Mouse (Mus musculus) liver, embryonic 15.5 days (tissue): ENCODE results near the gene Loxl3. TPM values are rescaled to one million over a fixed set of nuclear protein-coding genes. Genes with fewer than 3 reads are reported as not detected.

Experiments
- ATAC-seq: fragments of 200-750 bp; cut with Nextera tagmentation; 2 replicates; pipeline ENCODE4 v1.8.0; 2017; ENCODE audit warnings: moderate number of reproducible peaks, mild to moderate bottlenecking, moderate library complexity; ENCODE audit not compliant: insufficient read depth
- H3K27ac ChIP-seq: fragments of 300-500 bp; sonication (generic); replicated peaks from 2 replicates; pipeline ENCODE4 v1.5.1; 2015; ENCODE audit warnings: mild to moderate bottlenecking, inconsistent platforms
- H3K27me3 ChIP-seq: fragments of 300-500 bp; sonication (generic); 2 replicates; pipeline ENCODE4 v1.6.1; 2015; ENCODE audit warnings: mild to moderate bottlenecking, inconsistent platforms
- H3K36me3 ChIP-seq: fragments of 300-500 bp; sonication (generic); replicated peaks from 2 replicates; pipeline ENCODE4 v1.6.1; 2015; ENCODE audit warnings: moderate library complexity, mild to moderate bottlenecking, inconsistent platforms
- H3K4me1 ChIP-seq: fragments of 300-500 bp; sonication (generic); replicated peaks from 2 replicates; pipeline ENCODE4 v1.6.1; 2015; ENCODE audit warnings: inconsistent platforms
- H3K4me2 ChIP-seq: fragments of 300-500 bp; sonication (generic); 2 replicates; pipeline ENCODE4 v1.6.1; 2015; ENCODE audit warnings: moderate library complexity, mild to moderate bottlenecking, inconsistent platforms
- H3K4me3 ChIP-seq: fragments of 300-500 bp; sonication (generic); replicated peaks from 2 replicates; pipeline ENCODE4 v1.5.1; 2015; ENCODE audit warnings: mild to moderate bottlenecking, inconsistent platforms
- H3K9ac ChIP-seq: fragments of 300-500 bp; sonication (generic); 2 replicates; pipeline ENCODE4 v1.6.1; 2015; ENCODE audit warnings: moderate library complexity, mild to moderate bottlenecking, inconsistent platforms
- H3K9me3 ChIP-seq: fragments of 300-500 bp; sonication (generic); replicated peaks from 2 replicates; pipeline ENCODE4 v1.6.1; 2016; ENCODE audit warnings: inconsistent platforms
- WGBS: fragments of 180-500 bp; shearing (Covaris S2); methylation state at CpG from one replicate; pipeline ENCODE4 v1.1.7; 2015; ENCODE audit warnings: mixed read lengths; ENCODE audit not compliant: insufficient replicate concordance; 5-methylcytosine and 5-hydroxymethylcytosine counted together
- polyA plus RNA-seq: library from polyadenylated mRNA; unstranded; fragments of >200 nt; fragmentation: Nextera tagmentation; extraction: Ambion mirVana; gene quantifications from 2 replicates; pipeline ENCODE4 v1.2.1, GENCODE M21; 2015

The Loxl3 gene
- polyA plus RNA-seq, 1 experiment from 2014 or later, result 2.1 TPM

- H3K27ac ChIP-seq, result no peak overlapping the region
- no peak for ATAC-seq
- peaks cover 73% of the 10 kb centered on the region for H3K4me1 ChIP-seq
- H3K4me3 ChIP-seq, result peak overlapping the region; percentile 7; the same call in 1 of the 2 replicates
- 83% methylated on average over 7 of the region's 7 CpGs for WGBS
- H3K4me2 ChIP-seq, result 0 out of 2 replicates have a peak overlapping the region, but pooled peaks have one; percentile 83
- peaks cover 38% of the 10 kb centered on the region for H3K27me3 ChIP-seq
- no peak overlapping the region for H3K9ac ChIP-seq
- no peaks in the 10 kb centered on the region for H3K9me3 ChIP-seq
- peaks cover 30% of the 10 kb centered on the region for H3K36me3 ChIP-seq
These were observed 2.9 kb upstream of the Loxl3 start for GRCm38 (mm10) chr6:83031111-83031510.

DNA sequence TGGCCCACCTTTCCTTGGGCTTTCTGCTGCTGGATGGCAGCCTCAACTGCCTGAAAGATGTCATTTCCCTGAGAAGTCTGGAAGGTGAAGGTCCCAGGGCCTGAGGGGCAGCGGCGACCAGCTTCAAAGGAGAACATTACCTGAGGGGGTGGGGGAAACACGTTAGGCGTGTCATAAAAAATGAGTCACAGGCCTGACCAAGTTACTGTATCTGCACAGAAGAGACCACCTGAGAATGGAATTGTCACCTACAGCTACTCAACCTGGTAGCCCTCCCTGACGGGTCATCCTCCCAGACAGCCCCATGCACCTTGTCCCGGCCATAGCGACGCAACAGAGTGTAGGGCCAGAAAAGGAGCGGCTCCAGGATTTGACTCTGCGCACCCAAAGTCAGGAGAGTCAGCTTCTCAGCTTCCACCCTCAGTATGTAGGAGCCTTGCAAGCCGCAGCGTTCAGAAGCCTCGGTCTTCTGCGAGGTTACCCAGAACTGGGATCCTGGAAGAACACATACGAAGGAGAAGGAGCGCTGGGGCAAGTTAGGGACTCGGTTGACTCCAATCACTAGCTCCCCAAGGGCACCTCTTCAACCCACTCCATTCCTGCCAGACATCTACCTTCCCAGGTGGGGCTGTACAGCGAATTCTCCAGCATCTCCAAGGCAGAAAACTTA is 1.9 kb upstream of the Loxl3 start:
- Histone ChIP-seq H3K9me3 (no peaks in the 10 kb centered on the region), H3K4me3 (peak overlapping the region; percentile 87), H3K36me3 (peaks cover 30% of the 10 kb centered on the region), H3K4me1 (peaks cover 71% of the 10 kb centered on the region), H3K27me3 (peaks cover 40% of the 10 kb centered on the region), H3K4me2 (peak overlapping the region; percentile 83), H3K27ac (peak overlapping the region; percentile 77), H3K9ac (peak overlapping the region; percentile 84)
- 57% methylated on average over 18 of the region's 18 CpGs for WGBS
- no peak for ATAC-seq

DNA sequence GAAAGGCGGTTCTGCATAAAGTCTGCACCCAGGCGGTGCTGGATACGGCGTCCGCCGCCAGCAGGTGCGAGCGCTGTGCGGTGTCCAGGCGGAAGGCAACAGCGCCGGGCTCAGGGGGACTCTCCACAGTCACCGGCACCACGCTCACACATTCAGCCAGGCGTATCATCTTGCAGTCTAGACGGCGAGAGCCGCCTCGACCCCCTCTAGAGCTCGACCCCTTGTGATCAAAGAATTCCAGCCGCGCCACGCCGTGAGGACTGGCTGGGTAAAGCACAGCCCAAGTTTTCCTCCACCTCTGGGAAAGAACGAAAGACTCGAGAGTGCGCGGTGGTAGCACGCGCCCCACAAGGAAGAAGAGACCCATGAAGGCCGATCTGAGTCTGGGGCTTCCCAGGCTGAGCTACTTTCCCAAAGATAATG is 1.2 kb upstream of the Loxl3 start:
- H3K4me1 ChIP-seq, result peaks cover 64% of the 10 kb centered on the region

GRCm38 (mm10) chr6:83034463-83035055 is 586 bp downstream of the Loxl3 start:
- Histone ChIP-seq H3K36me3 (peaks cover 27% of the 10 kb centered on the region), H3K27ac (no peak overlapping the region), H3K9ac (no peak overlapping the region), H3K9me3 (no peaks in the 10 kb centered on the region), H3K27me3 (peaks cover 40% of the 10 kb centered on the region), H3K4me2 (peak overlapping the region; percentile 83), H3K4me1 (peaks cover 70% of the 10 kb centered on the region), H3K4me3 (peak overlapping the region; percentile 87)
- 58% methylated on average over 5 of the region's 5 CpGs for WGBS
- ATAC-seq, result no peak

More for the DNA sequence above, 1.2 kb upstream of the Loxl3 start:
- peaks cover 40% of the 10 kb centered on the region for H3K27me3 ChIP-seq
- H3K9me3 ChIP-seq, result no peaks in the 10 kb centered on the region
- H3K36me3 ChIP-seq, result peaks cover 30% of the 10 kb centered on the region
- H3K4me2 ChIP-seq, result peak overlapping the region; percentile 83
- peak overlapping the region; percentile 84 for H3K9ac ChIP-seq
- WGBS, result under 1% methylated on average over 31 of the region's 31 CpGs
- peak; percentile 71 for ATAC-seq
- H3K4me3 ChIP-seq, result peak overlapping the region; percentile 87
- H3K27ac ChIP-seq, result peak overlapping the region; percentile 77

DNA sequence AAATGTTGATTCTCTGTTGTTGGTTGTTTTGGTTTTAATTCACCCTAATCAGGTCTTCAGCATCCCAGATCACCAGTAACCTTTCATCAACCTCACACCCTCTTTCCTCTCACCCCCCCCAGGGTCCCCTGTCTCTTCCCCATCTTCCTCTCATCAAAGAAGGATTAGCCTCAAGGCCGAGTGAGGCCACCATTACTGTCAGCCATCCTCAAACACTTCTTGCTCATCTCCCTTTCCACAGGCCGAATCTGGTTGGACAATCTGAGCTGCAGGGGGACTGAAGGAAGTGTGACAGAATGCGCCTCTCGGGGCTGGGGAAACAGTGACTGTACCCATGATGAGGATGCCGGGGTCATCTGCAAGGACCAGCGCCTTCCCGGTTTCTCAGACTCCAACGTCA is 3.2 kb downstream of the Loxl3 start:
- H3K4me2 ChIP-seq, result no peak overlapping the region
- no peak overlapping the region for H3K4me3 ChIP-seq
- H3K9ac ChIP-seq, result no peak overlapping the region
- WGBS, result 84% methylated on average over 8 of the region's 8 CpGs
- peaks cover under 1% of the 10 kb centered on the region; the same call in 1 of the 2 replicates for H3K36me3 ChIP-seq
- no peak overlapping the region for H3K27ac ChIP-seq
- H3K9me3 ChIP-seq, result no peaks in the 10 kb centered on the region
- H3K27me3 ChIP-seq, result peaks cover 29% of the 10 kb centered on the region
- H3K4me1 ChIP-seq, result peaks cover 58% of the 10 kb centered on the region
- ATAC-seq, result no peak

- 12% methylated on average over 24 of the region's 24 CpGs for WGBS
- peak overlapping the region; percentile 49 for H3K9ac ChIP-seq
These were observed 4.6 kb downstream of the Loxl3 start for GRCm38 (mm10) chr6:83038496-83039012.

DNA sequence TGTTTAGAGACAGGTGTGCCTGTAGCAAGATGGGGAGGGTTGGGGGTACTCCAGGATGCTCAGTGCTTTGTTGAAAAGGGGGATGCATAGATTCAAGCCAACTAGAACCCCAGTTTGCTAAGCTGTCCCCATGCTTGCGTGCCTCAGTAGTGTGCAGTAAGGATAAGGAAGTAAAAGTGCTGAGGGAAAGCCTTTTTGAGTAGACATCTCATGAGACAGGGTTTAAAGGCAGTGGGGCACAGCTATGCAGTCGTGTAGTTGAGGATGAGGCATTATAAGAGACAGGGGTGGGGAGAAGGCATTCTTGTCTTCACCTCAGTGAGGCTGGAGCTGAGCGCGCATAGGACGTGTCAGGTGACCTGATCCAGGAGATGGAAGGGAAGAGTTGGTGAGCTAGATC is 6.6 kb downstream of the Loxl3 start:
- H3K4me1 ChIP-seq, result peaks cover 31% of the 10 kb centered on the region

More at GRCm38 (mm10) chr6:83038496-83039012, 4.6 kb downstream of the Loxl3 start:
- no peaks in the 10 kb centered on the region for H3K36me3 ChIP-seq
- peak; percentile 99 for ATAC-seq
- H3K4me3 ChIP-seq, result peak overlapping the region; percentile 39
- H3K4me1 ChIP-seq, result peaks cover 48% of the 10 kb centered on the region
- H3K27ac ChIP-seq, result peak overlapping the region; percentile 96
- no peaks in the 10 kb centered on the region for H3K9me3 ChIP-seq
- peak overlapping the region; percentile 67 for H3K4me2 ChIP-seq
- peaks cover 25% of the 10 kb centered on the region for H3K27me3 ChIP-seq

DNA sequence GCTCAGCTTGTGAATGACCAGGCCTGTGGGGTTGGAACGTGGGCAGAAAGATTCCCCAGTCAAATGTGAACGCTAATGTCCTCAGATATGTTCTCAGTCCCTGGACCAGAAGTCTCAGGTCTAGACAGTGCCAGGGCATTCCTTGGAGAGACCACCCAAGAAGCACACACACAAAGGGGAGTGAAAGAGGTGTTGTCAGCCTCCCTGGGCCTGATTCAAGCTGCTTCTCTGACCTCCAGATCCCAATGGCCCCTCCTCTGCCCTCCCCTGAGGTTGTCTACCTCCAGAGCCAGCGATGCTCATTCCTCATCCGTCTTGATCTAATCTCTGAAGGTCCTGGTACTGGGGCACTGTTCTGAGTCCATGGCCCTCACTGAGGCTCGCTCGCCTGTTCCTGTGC is 9.6 kb downstream of the Loxl3 start:
- H3K27ac ChIP-seq, result no peak overlapping the region
- H3K4me3 ChIP-seq, result no peak overlapping the region
- H3K9me3 ChIP-seq, result no peaks in the 10 kb centered on the region
- no peak overlapping the region for H3K4me2 ChIP-seq
- ATAC-seq, result no peak
- H3K27me3 ChIP-seq, result no peaks in the 10 kb centered on the region
- no peaks in the 10 kb centered on the region for H3K36me3 ChIP-seq
- WGBS, result 65% methylated on average over 6 of the region's 6 CpGs
- H3K9ac ChIP-seq, result no peak overlapping the region
- peaks cover 35% of the 10 kb centered on the region for H3K4me1 ChIP-seq

More for the DNA sequence above, 6.6 kb downstream of the Loxl3 start:
- Histone ChIP-seq H3K4me2 (no peak overlapping the region), H3K27me3 (peaks cover 8% of the 10 kb centered on the region; the same call in 1 of the 2 replicates), H3K36me3 (no peaks in the 10 kb centered on the region), H3K4me3 (no peak overlapping the region), H3K9ac (no peak overlapping the region), H3K9me3 (no peaks in the 10 kb centered on the region), H3K27ac (peak overlapping the region; percentile 49)
- ATAC-seq, result no peak
- WGBS, result 75% methylated on average over 5 of the region's 5 CpGs

- Histone ChIP-seq H3K4me2 (no peak overlapping the region), H3K27ac (no peak overlapping the region), H3K9ac (no peak overlapping the region), H3K27me3 (no peaks in the 10 kb centered on the region), H3K9me3 (no peaks in the 10 kb centered on the region), H3K36me3 (no peaks in the 10 kb centered on the region), H3K4me1 (peaks cover 31% of the 10 kb centered on the region), H3K4me3 (no peak overlapping the region)
- no peak for ATAC-seq
- WGBS, result 72% methylated on average over 5 of the region's 5 CpGs
These were observed 10.0 kb downstream of the Loxl3 start for GRCm38 (mm10) chr6:83043993-83044392.

- 57% methylated on average over 9 of the region's 9 CpGs for WGBS
- no peak overlapping the region for H3K4me3 ChIP-seq
- no peaks in the 10 kb centered on the region for H3K9me3 ChIP-seq
- H3K4me1 ChIP-seq, result peaks cover 28% of the 10 kb centered on the region
- peak; percentile 27; the same call in 1 of the 2 replicates for ATAC-seq
- no peaks in the 10 kb centered on the region for H3K36me3 ChIP-seq
- H3K27me3 ChIP-seq, result no peaks in the 10 kb centered on the region
- H3K9ac ChIP-seq, result no peak overlapping the region
- no peak overlapping the region for H3K27ac ChIP-seq
- H3K4me2 ChIP-seq, result no peak overlapping the region
These were observed 10.8 kb downstream of the Loxl3 start for GRCm38 (mm10) chr6:83044742-83045141.

DNA sequence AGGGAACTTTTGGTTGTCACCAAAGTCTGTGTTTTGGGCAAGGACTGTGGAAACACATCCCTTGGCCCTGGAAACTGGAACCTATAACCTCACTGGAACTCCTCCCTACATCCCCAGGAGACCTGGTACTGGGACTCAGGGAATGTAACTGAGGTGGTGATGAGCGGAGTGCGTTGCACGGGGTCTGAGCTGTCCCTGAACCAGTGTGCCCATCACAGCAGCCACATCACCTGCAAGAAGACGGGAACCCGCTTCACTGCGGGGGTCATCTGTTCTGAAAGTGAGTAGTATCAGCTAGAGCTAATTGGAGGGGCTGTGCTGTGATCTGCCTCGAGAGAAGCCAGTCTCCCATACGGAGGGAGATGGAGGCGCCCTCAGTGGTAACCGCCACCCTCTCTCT is 15.4 kb downstream of the Loxl3 start:
- no peak overlapping the region for H3K4me2 ChIP-seq
- H3K36me3 ChIP-seq, result peaks cover 20% of the 10 kb centered on the region
- WGBS, result 72% methylated on average over 10 of the region's 10 CpGs
- H3K9ac ChIP-seq, result no peak overlapping the region
- no peaks in the 10 kb centered on the region for H3K9me3 ChIP-seq
- H3K27ac ChIP-seq, result peak overlapping the region; percentile 33; the same call in 1 of the 2 replicates
- H3K27me3 ChIP-seq, result no peaks in the 10 kb centered on the region
- peaks cover 48% of the 10 kb centered on the region for H3K4me1 ChIP-seq
- no peak for ATAC-seq
- H3K4me3 ChIP-seq, result no peak overlapping the region
